Mouse (Mus musculus): ENCODE measurements around the gene Tmem74b. TPM values are rescaled to one million over a fixed set of nuclear protein-coding genes. Genes with fewer than 3 reads are reported as not detected.

Gene Tmem74b
- polyA plus RNA-seq, 1 experiment: 0.08 TPM

DNA sequence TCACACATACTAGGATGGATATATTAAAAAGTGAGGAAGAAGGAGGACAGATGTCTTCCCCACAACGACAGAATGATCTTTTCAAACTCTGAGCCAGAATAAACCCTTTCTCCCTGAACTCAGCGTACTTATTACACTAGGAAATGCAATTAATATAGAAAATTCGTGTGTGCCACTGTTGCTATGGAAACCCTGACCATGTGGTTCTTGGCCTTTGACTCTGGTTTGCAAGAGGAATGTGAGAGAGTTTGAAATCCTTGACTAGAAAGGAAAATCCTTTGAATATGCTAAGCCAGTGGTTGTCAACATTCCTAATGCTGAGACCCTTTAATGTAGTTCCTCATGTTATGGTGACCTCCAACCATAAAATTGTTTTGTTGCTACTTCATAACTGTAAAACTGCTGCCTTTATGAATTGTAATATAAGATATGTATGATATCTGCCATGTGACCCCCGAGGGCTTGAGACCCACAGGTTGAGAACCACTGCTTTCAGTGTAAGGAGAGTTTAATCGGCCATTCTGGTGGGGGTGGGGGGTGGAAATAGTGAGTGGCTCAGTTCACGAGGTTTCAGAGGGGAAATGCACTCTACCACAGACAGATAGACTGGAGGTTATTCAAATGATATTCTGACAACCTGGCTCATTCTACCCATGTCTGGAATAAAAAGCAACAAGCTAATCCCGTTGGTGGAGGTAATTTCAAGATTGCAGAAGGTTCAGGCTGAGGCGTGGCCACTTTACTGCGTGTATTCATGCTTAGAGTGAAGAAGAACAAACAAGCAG, 54.7 kb downstream of the Tmem74b start:
- H3K36me3 ChIP-seq (replicated peaks; ENCODE audit: low read length): no peaks in the 10 kb centered on the region
- no peak overlapping the region for H3K4me3 ChIP-seq (replicated peaks)
- peaks cover 17% of the 10 kb centered on the region for H3K27me3 ChIP-seq (replicated peaks)
- H3K9me3 ChIP-seq: peaks cover 4% of the 10 kb centered on the region; the same call in 1 of the 2 replicates
- TF ChIP-seq GATA1 (IDR thresholded peaks at IDR 0.05; ENCODE audit: borderline replicate concordance, low read length) (no peak), FLI1 (IDR thresholded peaks at IDR 0.05; ENCODE audit: low read length) (no peak)
- H3K4me1 ChIP-seq: no peaks in the 10 kb centered on the region

DNA sequence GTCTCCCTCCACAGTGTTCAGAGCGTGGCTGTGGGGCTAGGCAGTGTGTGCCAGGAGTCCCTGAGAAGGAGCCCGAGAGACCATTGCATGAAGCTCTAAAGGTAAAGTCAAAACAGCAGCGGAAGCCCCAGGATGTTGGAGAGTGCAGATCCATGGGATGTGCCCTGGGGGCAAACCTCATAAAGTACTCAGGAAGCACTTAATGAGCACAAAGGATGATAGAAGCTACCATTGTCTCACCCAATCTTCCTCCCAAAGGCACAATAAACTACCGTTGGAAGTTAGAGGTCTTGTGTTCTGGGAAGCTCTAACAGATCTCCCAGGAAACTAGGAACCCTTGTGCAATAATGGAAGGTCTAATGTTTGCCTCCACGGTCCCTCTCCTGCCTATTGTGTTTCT, 55.6 kb downstream of the Tmem74b start:
- H3K4me1 ChIP-seq: no peaks in the 10 kb centered on the region
- no peak overlapping the region for H3K4me3 ChIP-seq (replicated peaks)
- peaks cover 14% of the 10 kb centered on the region for H3K27me3 ChIP-seq (replicated peaks)
- no peaks in the 10 kb centered on the region for H3K36me3 ChIP-seq (replicated peaks; ENCODE audit: low read length)
- no peak for TF ChIP-seq FLI1 (IDR thresholded peaks at IDR 0.05; ENCODE audit: low read length)
- no peak for TF ChIP-seq GATA1 (IDR thresholded peaks at IDR 0.05; ENCODE audit: borderline replicate concordance, low read length)
- peaks cover 3% of the 10 kb centered on the region; the same call in 1 of the 2 replicates for H3K9me3 ChIP-seq

DNA sequence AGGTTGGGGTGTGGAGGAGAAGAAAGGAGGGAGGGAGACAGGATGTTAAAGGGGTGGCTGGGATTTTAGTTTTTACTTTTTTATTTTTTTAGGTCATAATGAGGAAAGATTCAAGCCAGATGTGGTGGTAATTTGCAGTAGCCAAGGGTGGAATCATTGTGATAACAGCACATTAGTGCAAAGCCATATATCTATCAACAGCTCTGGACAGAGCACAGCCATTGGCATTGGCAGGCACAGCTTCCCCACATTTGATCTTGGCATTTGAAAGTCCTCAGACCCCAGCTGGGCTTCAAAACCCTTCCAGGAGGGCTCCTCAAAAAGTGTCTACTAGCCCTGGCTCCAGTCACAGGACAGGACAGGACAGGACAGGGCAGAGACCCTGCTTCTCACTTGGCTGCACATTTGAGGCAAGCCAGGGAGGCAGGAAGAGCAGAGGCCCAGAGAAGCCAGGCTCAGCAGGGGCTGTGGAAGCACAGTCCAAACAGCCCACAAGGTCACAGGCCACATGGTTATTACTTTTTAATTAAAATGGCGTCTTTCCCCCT, 57.1 kb downstream of the Tmem74b start:
- H3K4me3 ChIP-seq (replicated peaks): no peak overlapping the region
- peaks cover 14% of the 10 kb centered on the region for H3K27me3 ChIP-seq (replicated peaks)
- no peaks in the 10 kb centered on the region for H3K36me3 ChIP-seq (replicated peaks; ENCODE audit: low read length)
- no peaks in the 10 kb centered on the region for H3K4me1 ChIP-seq
- TF ChIP-seq FLI1 (IDR thresholded peaks at IDR 0.05; ENCODE audit: low read length): no peak
- no peak for TF ChIP-seq GATA1 (IDR thresholded peaks at IDR 0.05; ENCODE audit: borderline replicate concordance, low read length)
- H3K9me3 ChIP-seq: peaks cover 3% of the 10 kb centered on the region; the same call in 1 of the 2 replicates

Other genes starting within 250 kb of the Tmem74b start
- not detected in 2 replicates for gene 4921509C19Rik, start 225.9 kb upstream of the Tmem74b start, polyA plus RNA-seq (2012; ENCODE audit: insufficient read depth, low replicate concordance)
- gene Nsfl1c, start 207.8 kb upstream of the Tmem74b start, polyA plus RNA-seq (2012; ENCODE audit: insufficient read depth, low replicate concordance): 28.0 and 142 TPM in 2 replicates
- 98.4 and 228 TPM in 2 replicates for gene Fkbp1a, start 159.5 kb upstream of the Tmem74b start, polyA plus RNA-seq (2012; ENCODE audit: insufficient read depth, low replicate concordance)
- gene Sdcbp2, start 129.4 kb upstream of the Tmem74b start, polyA plus RNA-seq (2012; ENCODE audit: insufficient read depth, low replicate concordance): 1.1 TPM in 1 of 2 replicates, not detected in the other
- gene Snph, start 69.4 kb upstream of the Tmem74b start, polyA plus RNA-seq (2012; ENCODE audit: insufficient read depth, low replicate concordance): not detected in 2 replicates
- not detected in 2 replicates for gene Rad21l, start 33.5 kb upstream of the Tmem74b start, polyA plus RNA-seq (2012; ENCODE audit: insufficient read depth, low replicate concordance)
- 41.0 and 47.6 TPM in 2 replicates for gene Psmf1, start 42.2 kb downstream of the Tmem74b start, polyA plus RNA-seq (2012; ENCODE audit: insufficient read depth, low replicate concordance)
- not detected in 2 replicates for gene Rspo4, start 140.9 kb downstream of the Tmem74b start, polyA plus RNA-seq (2012; ENCODE audit: insufficient read depth, low replicate concordance)
- not detected in 2 replicates for gene Angpt4, start 209.2 kb downstream of the Tmem74b start, polyA plus RNA-seq (2012; ENCODE audit: insufficient read depth, low replicate concordance)

All from megakaryocyte, embryonic 14.5 days (primary cell).